Mouse (Mus musculus): ENCODE results near the gene Gm47429. TPM values are rescaled to one million over a fixed set of nuclear protein-coding genes. Genes with fewer than 3 reads are reported as not detected.

Gene Gm47429
- not detected for polyA plus RNA-seq (2017; shearing (Covaris generic))

GRCm38 (mm10) chr13:50443812-50444211 lies at the start of gene Gm47429:
Gene Gm47429 (minus strand): TSS chr13:50443912.

DNA sequence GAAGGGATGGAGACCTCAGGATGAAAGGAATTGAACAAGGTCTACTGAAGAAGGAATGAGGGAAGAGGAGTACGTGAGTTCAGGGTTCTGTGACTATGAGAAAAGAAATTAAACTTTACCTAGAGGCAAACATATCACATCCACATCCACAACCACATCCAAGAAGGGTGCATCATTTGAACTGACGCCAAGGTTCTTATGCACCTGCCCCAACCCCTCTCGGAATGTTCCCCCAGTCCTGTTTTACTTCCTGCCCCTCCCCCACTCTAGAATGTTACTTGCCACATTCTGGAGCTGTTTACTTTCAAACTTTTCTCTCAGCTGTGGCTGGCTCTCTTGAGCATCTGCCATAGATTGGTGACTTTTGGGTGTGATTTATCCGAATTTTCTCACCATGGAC lies 23.3 kb upstream of the Gm47429 start, which contains the start of gene Nutm2:
TSS of gene Nutm2 (plus strand) at position 301 of the 400 bp plus-strand sequence.

GRCm38 (mm10) chr13:50417389-50418183 lies 26.1 kb downstream of the Gm47429 start, which contains the start of gene Fbxw17:
Gene Fbxw17 (plus strand): TSS chr13:50417864.

Other genes with a start within 250 kb of the Gm47429 start
- gene Gm906, start 193.6 kb downstream of the Gm47429 start, polyA plus RNA-seq (2017; shearing (Covaris generic)), result not detected
- gene Fbxw17, start 26.0 kb downstream of the Gm47429 start, polyA plus RNA-seq (2017; shearing (Covaris generic)), result 11.8 TPM
- not detected for gene Nutm2, start 23.4 kb upstream of the Gm47429 start, polyA plus RNA-seq (2017; shearing (Covaris generic))
- gene Gm904, start 199.3 kb upstream of the Gm47429 start, polyA plus RNA-seq (2017; shearing (Covaris generic)), result not detected

Measured in naive thymus-derived CD4-positive, alpha-beta T cell, adult 5 months (primary cell).